Mouse (Mus musculus) frontal cortex, postnatal 36 days (tissue): ENCODE data around the gene Ubald2.

ENCODE experiments used
- DNase-seq, 2 experiments: peaks; one replicate each; pipeline ENCODE4 v3.0.0; 2022; ENCODE audit warnings: low spot score in 2 of 2

Gene Ubald2

DNA sequence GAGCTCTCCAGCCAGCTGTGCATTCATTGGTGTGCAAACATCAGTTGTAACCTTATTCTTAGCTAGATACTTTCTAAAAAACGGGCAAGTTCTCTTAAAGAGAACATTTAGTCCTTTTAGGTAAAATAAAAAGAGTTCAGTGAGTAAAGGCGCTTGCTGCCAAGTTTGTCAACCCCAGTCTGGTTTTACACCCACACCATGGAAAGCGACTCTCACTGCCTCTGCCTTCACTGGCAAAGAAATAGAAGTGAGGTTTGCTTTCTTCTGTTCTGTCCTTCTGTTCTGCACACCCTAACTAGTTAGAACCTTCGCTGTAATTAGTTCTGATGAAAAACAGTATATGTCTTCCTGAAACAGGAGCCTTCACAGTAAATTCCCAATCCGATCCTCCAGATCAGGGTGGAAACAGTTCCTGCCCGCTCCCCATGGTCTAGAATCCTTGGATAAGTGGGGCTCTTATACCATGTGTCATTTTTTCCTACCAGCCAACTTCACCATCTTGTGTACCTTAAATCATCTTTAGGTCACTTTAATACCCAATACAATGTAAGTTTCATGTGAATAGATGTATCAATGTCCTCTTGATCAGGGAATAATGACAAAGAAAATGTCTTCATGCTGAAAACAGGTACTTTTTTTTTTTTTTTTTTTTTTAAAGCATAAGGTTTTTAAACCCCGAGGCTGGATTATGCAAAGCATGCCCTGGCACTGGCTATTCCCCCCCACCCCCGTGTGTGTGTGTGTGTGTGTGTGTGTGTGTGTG is 1.1 kb upstream of the Ubald2 start:
- DNase-seq = peak; percentile 39 to 70

DNA sequence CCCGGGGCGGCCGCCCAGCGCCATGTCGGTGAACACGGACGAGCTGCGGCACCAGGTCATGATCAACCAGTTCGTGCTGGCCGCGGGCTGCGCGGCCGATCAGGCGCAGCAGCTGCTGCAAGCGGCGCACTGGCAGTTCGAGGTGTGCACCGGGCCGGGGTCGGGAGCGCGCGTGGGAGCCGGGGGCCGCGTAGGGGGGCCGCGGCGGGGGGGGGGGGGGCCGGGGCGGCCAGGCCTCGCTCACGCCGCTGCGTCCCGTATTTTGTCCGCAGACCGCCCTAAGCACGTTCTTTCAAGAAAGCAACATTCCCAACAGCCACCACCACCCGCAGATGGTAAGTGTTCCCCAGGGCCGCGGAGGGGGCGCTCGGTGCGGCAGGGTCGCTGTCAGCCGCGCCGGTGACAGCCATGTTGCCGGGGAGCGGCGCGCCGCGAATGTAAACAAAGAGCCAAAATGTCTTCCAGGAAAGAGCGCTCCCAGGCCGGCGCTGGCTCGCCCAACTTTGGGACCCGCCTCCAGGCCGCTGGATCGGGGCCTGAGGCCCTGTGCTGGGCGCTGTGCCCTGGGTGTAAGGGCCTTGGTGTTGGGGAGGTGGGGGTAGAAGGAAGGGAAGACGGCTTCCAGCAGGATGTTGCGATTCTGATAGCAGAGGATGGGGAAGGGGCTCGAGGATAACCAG is 533 bp downstream of the Ubald2 start:
- DNase-seq = peak; percentile 50 to 56

DNA sequence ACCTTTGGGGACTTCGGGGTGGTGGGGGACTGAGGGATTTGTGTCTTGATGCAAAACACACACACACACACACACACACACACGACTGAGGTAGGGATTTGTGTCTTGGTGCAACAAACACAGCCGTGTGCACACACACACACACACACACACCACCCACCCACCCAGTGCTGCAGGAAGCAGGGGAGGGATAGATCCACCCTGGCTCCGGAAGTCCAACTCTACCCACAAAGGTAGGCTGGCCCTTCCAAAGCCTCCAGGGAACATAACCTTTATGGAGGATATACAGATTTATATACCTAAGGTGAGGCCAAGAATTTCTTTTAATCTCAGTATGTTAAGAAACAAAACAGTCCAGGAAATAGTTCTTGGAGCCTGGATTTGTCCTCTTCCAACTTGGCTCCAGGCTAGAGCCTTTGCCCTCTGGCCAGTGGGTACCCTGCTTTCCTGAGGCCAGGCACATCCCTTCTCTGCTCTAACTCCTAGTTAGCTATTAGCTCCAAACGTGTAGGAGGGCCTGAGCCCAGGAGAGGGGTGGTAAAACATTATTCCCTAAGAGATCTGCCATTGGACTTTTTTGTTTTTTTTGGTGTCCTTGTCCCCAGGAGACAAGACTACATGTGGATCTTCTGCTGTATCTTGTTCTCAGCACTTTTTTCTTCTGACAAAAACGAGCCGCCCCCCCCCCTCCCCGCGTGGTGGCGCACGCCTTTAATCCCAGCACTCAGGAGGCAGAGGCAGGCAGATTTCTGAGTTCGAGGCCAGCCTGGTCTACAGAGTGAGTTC is 1.3 kb downstream of the Ubald2 start:
- no peak for DNase-seq

DNA sequence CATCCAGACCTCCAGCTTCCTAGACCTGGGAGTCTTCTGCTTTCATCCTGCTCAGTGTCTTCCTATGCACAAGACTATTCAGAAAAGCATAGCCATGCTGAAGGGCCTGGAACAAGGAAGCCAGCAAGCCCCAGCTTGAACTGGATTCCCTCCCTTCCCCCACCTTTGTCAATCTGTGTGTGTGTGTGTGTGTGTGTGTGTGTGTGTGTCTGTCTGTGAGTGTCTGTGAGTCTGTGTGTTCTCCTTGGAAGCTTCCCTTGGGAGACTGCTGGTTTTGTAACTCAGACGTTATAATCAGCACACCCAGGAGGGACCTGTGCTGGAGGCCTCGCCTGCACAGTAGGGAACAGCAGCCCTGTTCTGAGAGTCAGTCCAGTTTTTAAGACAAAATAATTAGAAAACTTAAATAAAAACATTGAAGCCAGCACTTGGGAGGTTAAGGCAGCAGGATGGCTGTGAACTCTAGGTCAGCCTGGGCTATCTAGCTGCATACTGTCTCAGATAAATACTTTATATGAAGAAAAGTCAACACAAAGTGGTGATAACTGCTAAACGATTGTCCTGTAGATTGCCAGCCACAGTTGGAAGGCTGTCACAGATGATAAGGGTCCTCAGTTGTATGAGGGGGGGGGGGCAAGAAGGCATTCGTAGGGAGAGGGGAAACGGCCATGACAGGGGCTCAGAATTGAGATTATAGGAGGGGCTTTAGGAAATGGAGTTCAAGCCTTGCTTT is 2.3 kb downstream of the Ubald2 start:
- no peak for DNase-seq

DNA sequence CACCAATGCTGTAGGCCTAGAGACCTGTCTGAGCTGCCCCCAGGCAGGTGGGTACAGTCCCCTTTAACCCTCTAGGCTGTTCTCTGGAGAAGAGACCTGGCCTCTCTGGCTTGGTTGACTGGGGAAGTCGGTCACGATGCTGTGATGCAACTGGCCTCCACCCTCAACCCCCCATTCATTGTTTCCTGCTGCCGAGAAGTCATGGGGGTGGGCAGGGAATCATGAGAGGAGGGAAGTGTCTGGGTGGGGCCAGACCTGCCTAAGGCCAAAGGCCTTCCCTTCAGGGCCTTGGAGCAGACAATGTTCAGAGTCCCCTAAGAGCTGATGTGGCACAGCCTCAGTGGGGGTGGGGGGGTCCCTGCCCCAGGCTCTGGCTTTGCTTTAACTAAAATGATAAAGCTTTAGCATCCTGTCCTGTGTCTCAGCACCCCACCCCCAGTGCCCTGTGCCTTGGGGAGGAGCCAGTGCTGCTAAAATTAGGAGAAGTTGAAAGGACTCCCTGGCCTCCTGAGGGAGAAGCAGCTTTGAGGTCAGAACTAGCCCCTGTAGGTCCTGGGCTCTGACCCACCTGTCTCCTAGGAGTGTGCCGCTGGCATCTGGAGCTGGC is 2.9 kb downstream of the Ubald2 start:
- no peak for DNase-seq

DNA sequence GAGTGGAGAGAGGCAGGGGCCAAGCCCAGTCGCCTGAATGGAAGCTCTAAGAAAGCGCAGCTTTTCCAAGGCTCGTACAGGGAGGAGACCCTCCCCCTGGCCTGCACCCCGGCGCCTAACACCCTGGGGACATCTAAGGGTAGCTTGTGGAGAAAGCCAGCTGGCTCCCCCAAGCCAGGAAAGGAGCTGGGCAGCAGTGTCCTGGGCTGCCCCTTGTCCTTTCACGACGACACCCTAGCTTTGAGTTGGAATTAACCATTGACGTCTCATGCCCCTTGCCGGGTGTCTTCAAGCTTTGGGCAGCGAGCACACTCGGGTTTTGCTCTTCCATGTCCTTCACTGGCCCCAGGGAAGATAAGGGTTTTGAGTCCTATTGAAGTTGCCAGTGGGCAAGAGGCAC is 3.6 kb downstream of the Ubald2 start:
- no peak for DNase-seq

DNA sequence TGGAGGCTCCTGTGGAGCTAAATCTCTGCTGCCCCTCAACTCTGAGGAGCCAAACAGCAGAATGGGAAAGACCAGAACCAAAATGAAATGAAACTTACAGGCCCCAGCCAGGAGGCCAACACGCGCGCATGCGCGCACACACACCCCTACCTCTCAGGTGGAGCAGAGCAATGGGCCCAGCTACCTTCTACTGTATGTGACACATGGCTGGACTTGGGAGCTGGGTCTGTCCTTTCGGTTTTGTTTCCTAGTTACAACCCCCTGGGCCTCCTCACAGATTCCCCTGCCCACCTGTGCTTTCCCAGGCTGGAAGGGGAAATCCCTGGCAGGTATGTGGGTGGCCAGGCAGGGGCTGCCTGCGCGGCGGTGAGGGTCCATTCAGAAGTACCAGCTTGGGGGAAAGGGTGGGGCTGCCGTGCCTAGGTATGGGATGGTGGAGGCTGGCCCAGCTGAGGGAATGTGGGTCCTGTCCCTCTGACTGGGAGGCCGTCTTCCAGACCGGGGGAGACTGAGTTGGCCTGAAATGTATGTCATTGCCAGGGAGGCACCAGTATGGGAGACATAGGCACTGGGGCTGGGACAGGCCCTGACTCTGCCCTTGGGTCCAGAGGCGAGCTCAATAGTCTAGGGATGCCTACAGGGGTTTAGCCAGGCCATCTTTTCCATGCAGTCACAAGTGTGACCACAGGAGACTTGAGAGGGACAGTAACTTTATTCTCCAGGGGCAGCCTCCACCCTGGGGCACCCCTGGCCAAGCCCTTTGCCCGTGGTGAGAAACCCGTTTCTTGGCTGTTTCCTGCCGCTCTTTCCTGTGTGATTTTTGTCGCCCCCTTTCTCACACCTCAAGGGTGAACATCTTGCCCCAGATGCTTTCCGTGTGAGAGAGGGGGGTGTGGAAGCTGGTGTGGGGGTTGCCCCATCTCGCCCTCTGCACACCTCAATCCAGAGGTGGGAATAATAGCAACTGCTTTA is 5.7 kb downstream of the Ubald2 start:
- no peak for DNase-seq

DNA sequence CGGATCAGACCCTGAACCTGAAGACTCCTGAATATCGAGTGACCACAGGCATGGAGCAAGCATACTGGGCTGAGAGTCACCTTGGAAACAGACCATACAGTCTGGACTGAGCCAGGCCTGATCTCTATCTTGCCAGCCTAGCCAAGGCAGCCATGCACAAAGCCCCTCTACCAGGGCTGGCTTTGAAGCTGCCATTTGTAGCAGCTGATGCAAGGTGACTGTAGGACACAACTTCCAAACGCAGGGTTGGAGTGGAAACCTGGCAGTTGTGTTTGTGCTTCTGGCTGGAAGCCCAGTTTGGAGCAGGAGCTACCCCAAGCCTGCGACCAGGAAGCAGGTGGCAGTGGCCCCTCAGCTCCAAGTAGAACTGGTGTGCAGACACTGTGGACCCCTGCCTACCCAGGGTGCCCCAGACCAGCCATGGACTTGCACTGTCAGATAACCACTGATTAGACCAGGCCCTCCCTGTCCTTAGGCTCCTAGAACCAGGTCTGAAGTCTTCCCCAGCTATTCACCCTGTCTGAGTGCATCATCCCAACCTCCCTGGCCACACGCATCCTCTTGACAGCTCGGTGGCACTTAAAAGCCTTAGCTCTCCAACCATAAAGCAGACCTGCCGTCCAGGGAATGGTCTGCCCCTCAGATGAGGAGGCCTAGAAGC is 6.6 kb downstream of the Ubald2 start:
- no peak for DNase-seq

DNA sequence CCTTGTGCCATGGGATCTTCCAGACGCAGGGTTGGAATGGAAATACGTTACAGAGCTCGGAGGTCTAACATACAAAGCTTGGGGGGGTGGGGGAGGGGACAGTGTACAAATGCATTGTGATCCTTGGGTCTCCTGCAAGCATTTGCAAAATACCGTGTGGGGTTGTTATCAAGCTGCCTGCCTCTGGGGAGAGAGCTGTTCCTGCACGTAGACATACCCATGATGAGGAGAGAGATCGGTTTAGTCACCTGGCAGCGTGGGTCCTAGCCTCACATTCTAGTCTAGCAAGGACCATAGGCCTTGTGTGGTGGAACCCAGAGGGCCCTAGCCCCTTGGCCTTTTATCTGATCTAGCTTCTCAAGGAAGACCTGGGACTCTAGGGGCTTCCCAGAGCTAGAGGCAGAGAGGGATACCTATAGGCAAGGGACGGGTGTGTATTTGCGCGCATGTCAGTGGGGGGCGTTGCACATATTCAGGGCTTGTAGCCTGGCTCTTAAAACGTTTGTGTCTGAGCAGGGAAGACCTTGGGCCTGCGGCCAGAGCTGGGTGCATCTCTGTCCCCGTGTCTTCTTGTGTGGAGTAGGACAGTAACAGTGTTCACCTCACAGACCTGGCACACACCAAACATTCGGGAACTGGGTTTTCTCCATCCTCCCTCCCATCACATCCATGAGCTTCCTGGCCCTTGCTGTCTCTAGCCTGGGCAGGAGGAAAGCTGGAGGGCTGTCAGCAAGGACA is 8.4 kb downstream of the Ubald2 start:
- no peak for DNase-seq

DNA sequence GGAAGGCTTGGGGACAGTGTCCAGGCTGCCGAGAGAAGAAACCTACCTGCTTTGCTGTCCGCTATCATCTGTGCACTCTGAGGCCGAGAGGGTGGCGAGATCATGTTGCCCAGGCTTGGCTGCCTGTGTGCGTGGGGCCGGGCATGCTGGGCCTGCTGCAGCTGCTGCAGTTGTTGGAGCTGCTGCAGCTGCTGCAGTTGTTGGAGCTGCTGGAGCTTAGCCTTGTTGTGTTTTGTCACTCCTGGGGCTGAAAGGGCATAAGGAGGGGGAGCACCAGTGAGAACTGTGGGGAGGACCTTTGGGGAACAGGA is 8.9 kb downstream of the Ubald2 start:
- no peak for DNase-seq

DNA sequence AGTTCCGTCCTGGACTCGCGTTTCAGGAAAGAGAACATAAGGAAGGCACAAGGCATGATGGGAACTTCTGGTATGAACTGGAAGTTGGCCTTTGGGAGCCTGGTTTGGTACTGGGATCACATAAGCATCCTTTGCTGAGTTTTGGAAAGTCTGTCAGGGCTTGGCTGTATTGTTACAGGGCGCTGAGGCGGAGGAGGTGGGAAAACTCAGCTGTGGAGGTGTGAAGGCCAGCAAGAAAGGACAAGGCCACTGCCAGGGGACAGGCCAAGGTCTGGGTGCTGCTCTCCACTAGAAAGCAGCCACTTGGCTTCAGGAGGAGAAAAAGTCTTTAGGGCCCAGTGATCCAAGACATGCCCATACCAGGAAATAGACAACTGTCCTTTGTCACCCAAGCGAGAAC is 9.4 kb downstream of the Ubald2 start:
- no peak for DNase-seq

DNA sequence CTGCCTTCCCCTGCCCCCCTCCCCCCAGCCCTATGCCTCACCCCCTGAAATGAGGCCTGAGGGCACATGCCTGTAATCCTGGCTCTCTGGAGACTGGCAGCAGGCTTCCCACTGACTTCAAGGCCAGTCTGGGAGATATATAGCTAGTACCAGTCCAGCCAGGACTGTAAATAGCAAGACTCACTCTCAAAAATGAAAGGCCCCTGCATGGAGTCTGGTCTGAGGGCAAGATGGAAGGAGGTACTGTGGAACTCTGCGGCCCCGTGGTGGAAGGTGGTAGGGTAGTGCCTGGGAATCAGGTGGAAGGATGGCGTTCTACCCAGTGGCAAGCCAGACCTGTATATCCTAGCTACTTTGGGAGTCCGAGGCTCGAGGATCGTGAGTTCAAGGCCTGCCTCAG is 10.0 kb downstream of the Ubald2 start:
- no peak for DNase-seq

DNA sequence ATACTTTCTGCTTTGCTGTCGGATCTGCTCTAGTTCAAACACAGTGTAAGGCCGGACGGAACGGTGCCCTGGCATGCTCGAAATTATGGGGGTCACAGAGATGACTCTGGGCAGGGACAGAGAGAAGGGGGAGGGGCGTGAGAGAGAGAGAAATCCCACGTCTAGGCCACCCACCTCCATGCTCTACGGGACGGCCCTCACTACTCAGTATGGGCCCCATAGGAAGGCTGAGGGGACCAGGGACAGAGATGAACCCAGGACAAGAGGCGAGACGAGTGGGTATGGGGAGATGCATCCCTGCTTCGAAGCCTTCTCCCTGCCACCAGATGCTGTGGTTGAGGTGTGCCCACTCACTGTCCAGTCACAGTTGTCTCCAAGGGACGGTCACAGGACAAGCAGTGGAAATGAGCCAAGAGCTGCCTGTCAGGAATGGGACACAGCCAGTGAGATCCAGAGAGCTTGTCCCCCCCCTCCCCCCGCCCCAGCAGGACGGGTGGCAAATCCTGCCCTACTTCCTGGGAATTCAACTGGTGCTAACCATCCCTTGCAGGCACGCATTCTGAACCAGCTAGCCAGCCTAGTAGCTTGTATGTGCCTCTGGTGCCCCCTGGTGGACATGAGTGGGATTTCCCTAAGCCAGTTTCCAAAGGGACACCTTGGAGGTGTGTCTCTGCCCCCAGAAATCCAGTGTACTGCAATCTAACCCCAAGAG is 11.9 kb downstream of the Ubald2 start:
- DNase-seq = peak; percentile 94 to 95

DNA sequence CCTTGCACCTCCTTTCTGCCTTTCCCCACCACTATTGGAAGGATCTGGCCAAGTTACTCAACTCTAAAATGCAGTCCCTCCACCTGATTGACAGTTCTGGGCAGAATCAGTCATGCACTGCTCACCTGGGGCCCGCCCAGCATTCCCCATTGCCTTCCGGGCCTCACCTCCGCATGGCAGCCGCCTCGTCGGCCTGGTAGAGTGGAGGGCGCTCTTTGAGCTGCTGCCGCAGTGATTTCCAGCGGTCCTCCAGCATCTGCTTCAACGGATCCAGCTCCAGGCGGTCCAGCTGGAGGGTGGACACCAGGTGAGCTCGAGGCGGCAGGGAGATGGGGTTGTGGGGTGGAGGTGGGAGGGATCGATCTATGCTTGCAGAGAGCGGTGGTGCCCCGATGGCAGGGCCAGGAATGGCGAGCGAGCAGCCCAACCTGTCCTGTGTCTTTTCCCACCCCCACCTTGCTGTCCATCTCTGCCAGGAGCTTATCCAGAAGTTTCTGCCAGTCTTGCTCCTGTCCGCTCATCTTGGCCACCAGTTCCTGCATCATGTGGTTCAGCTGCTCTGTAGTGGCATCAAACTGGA is 12.5 kb downstream of the Ubald2 start:
- no peak for DNase-seq

DNA sequence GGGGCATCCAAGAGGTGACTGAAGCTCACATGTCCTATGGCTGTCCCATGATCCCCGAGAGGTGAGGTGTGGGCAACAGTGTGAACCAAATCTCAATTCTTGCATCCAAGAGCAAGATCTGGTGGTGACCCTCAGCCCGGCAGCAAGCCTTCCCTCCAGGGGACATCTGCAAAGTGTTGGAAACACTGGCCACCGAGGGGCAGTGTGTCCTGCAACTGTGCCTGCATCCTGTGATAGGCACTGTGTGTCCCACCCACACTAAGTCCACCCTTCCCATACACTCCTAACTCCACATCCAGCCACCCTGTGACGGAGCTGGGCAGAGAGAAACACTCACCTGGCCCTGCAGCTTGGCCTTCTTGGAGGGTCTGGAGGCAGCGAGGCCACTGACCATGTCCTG is 13.9 kb downstream of the Ubald2 start:
- DNase-seq = no peak

DNA sequence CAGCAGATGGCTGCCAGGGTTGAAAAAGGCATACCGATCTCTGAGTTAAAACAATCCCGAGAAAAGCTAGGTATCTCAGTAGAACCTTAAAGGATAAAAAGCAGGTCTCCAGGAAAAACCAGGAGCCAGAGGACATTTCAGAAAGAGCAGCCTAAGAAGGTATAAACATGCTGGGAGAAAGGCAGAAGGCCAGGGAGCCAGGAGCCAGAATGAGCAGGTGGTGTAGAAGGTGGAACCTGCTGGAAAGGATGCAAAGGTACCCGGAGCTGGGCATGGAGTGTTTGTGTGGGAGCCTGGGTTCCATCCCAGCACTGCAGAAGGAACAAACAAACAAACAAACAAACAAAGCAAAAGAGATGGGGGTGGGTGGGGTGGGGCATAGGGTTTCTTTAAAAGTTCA is 15.4 kb downstream of the Ubald2 start:
- DNase-seq = no peak

DNA sequence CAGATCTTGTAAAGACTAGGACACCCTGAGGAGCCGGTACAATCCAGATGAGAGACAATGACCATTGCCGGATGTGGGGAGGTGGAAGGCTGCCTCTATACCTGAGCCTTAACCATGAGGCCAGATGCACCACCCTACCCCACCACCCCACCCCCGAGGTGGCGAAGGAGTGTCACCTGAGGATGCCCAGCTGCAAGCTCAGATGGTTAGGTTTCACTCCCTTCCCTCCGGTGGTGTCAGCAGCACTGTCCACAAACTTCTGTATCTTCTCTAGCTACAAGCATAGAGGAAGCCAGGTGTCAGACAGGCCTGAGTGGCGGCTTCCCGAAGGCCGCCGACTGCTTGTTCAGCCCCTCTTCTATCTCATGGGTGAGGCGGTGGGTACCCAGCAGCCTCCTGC is 20.0 kb downstream of the Ubald2 start:
- DNase-seq = no peak

DNA sequence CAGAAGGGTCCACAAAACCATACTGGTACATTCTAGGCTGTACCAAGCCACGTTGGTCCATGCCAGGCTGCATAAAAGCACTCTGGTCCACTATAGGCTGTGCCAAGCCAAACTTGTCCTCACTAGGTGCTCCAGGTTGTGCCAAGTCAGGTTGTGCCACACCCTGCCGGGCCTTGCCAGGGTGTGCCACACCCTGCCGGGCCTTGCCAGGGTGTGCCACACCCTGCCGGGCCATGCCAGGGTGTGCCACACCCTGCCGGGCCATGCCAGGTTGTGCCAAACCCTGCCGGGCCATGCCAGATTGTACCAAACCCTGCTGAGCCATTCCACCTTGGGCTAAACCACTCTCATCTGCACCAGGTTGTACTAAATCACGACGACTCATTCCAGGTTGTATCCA is 22.3 kb downstream of the Ubald2 start:
- DNase-seq = no peak
